Mouse (Mus musculus) heart, embryonic 14.5 days (tissue): ENCODE results near the gene Dpysl5. TPM values are rescaled to one million over a fixed set of nuclear protein-coding genes. Genes with fewer than 3 reads are reported as not detected.

ENCODE experiments used
- ATAC-seq: fragments of 200-750 bp; cut with Nextera tagmentation; 2 replicates; pipeline ENCODE4 v1.8.0; 2017; ENCODE audit warnings: low read depth, moderate TSS enrichment; ENCODE audit not compliant: insufficient number of reproducible peaks, insufficient read depth, low FRiP score
- H3K27ac ChIP-seq, 2 experiments: fragments of 200-500 bp in 1 of 2; fragments of 300-500 bp in 1 of 2; sonication (generic) in 1 of 2; replicated peaks in 1 of 2; 2 replicates each; pipeline ENCODE4 v1.5.1; 2012 to 2014; ENCODE audit warnings: low read depth in 2 of 2, low read length in 2 of 2, control low read depth in 1 of 2, mild to moderate bottlenecking in 1 of 2, mixed read lengths in 1 of 2; ENCODE audit not compliant: control insufficient read depth in 1 of 2, insufficient read depth in 1 of 2
- H3K27me3 ChIP-seq: fragments of 300-500 bp; sonication (generic); 2 replicates; pipeline ENCODE4 v1.6.1; 2014; ENCODE audit warnings: mild to moderate bottlenecking, low read length, control low read depth; ENCODE audit not compliant: control insufficient read depth, insufficient read depth
- H3K36me3 ChIP-seq: fragments of 300-500 bp; sonication (generic); 2 replicates; pipeline ENCODE4 v1.6.1; 2014; ENCODE audit warnings: mild to moderate bottlenecking, control low read depth, low read length, mixed read lengths; ENCODE audit not compliant: control insufficient read depth, insufficient read depth
- H3K4me1 ChIP-seq, 2 experiments: fragments of 200-500 bp in 1 of 2; fragments of 300-500 bp in 1 of 2; sonication (generic) in 1 of 2; 2 replicates each; pipeline ENCODE4 v1.6.1; 2012 to 2014; ENCODE audit warnings: low read length in 2 of 2, control low read depth in 1 of 2, mixed read lengths in 1 of 2; ENCODE audit not compliant: control insufficient read depth in 2 of 2, insufficient read depth in 2 of 2
- H3K4me2 ChIP-seq: fragments of 300-500 bp; sonication (generic); 2 replicates; pipeline ENCODE4 v1.6.1; 2014; ENCODE audit warnings: mild to moderate bottlenecking, low read length
- H3K4me3 ChIP-seq, 2 experiments: fragments of 200-500 bp in 1 of 2; fragments of 300-500 bp in 1 of 2; sonication (generic) in 1 of 2; 2 replicates each; pipeline ENCODE4 v1.5.1; 2012 to 2014; ENCODE audit warnings: low read length in 2 of 2, mild to moderate bottlenecking in 2 of 2, control low read depth in 1 of 2, low read depth in 1 of 2, moderate library complexity in 1 of 2; ENCODE audit not compliant: control insufficient read depth in 1 of 2, insufficient read depth in 1 of 2
- H3K9ac ChIP-seq: fragments of 300-500 bp; sonication (generic); 2 replicates; pipeline ENCODE4 v1.6.1; 2014; ENCODE audit warnings: mild to moderate bottlenecking, low read length
- H3K9me3 ChIP-seq: fragments of 300-500 bp; sonication (generic); 2 replicates; pipeline ENCODE4 v1.6.1; 2016; ENCODE audit warnings: low read length, control low read depth; ENCODE audit not compliant: control insufficient read depth
- WGBS: fragments of 180-500 bp; shearing (Covaris S2); extraction: QIAGEN DNeasy Blood & Tissue Kit; methylation state at CpG from one replicate; pipeline ENCODE4 v1.1.7; 2014; 5-methylcytosine and 5-hydroxymethylcytosine counted together
- polyA plus RNA-seq: library from polyadenylated mRNA; unstranded; fragments of >200 nt; fragmentation: Nextera tagmentation; extraction: Ambion mirVana; gene quantifications from 2 replicates; pipeline ENCODE4 v1.2.1, GENCODE M21; 2014

The Dpysl5 gene
- polyA plus RNA-seq, 1 experiment from 2014 or later: 3.3 TPM

DNA sequence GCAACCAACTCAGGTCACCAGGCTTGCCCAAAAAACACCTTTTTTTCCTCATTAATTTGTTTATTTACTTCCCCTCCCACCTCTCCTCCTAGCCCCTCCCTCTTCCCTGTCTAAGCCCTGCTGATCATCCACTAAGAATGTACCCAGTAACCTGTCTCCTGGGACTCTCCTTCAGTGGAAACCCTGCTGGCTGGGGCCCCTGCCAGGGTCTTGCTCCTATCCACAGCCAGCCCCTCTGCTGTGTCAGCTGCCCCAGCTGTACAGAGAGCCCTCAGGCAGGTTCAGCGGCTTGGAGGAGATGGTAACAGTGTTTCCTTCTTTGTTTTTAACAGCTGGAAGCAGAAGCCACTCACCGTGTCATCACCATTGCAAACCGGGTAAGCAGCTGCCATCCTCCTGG, 69.8 kb downstream of the Dpysl5 start:
- Histone ChIP-seq H3K9me3 (no peaks in the 10 kb centered on the region), H3K27ac (no peak overlapping the region)
- no peak for ATAC-seq

GRCm38 (mm10) chr5:30787381-30787780, 76.0 kb downstream of the Dpysl5 start:
- H3K27me3 ChIP-seq: no peaks in the 10 kb centered on the region; the same call in 1 of the 2 replicates
- 81% methylated on average over 5 of the region's 5 CpGs for WGBS
- H3K27ac ChIP-seq: no peak overlapping the region
- no peak overlapping the region for H3K4me3 ChIP-seq
- H3K4me2 ChIP-seq: no peak overlapping the region
- no peak overlapping the region for H3K9ac ChIP-seq
- ATAC-seq: no peak
- no peaks in the 10 kb centered on the region for H3K9me3 ChIP-seq
- no peaks in the 10 kb centered on the region for H3K4me1 ChIP-seq
- H3K36me3 ChIP-seq: no peaks in the 10 kb centered on the region

More for the DNA sequence above, 69.8 kb downstream of the Dpysl5 start:
- Histone ChIP-seq H3K4me3 (no peak overlapping the region), H3K9ac (peak overlapping the region; percentile 38; the same call in 1 of the 2 replicates), H3K36me3 (no peaks in the 10 kb centered on the region), H3K27me3 (no peaks in the 10 kb centered on the region), H3K4me1 (peaks cover 10 to 12% of the 10 kb centered on the region in 2 experiments), H3K4me2 (no peak overlapping the region)
- 77% methylated on average over 3 of the region's 3 CpGs for WGBS

- Histone ChIP-seq H3K36me3 (no peaks in the 10 kb centered on the region), H3K27me3 (no peaks in the 10 kb centered on the region; the same call in 1 of the 2 replicates), H3K4me1 (no peaks in the 10 kb centered on the region; a peak in 1 of 4 replicates), H3K4me3 (no peak overlapping the region), H3K4me2 (no peak overlapping the region), H3K9me3 (no peaks in the 10 kb centered on the region), H3K9ac (no peak overlapping the region), H3K27ac (no peak overlapping the region)
- ATAC-seq: no peak
- WGBS: 59% methylated on average over 3 of the region's 3 CpGs
Measured at GRCm38 (mm10) chr5:30790047-30790446, 78.7 kb downstream of the Dpysl5 start.

- H3K27ac ChIP-seq: no peak overlapping the region
- no peaks in the 10 kb centered on the region for H3K9me3 ChIP-seq
- peaks cover 0 to 4% of the 10 kb centered on the region in 2 experiments; a peak in 1 of 4 replicates for H3K4me1 ChIP-seq
- no peak for ATAC-seq
- H3K9ac ChIP-seq: no peak overlapping the region
- peak overlapping the region; percentile 48 for H3K4me2 ChIP-seq
- no peak overlapping the region for H3K4me3 ChIP-seq
- H3K36me3 ChIP-seq: no peaks in the 10 kb centered on the region
- 13% methylated on average over 12 of the region's 12 CpGs for WGBS
- H3K27me3 ChIP-seq: peaks cover 9% of the 10 kb centered on the region; the same call in 1 of the 2 replicates
Measured at GRCm38 (mm10) chr5:30796125-30796524, 84.8 kb downstream of the Dpysl5 start.

GRCm38 (mm10) chr5:30797482-30797881, 86.1 kb downstream of the Dpysl5 start:
- WGBS: 51% methylated on average over 7 of the region's 7 CpGs
- Histone ChIP-seq H3K27me3 (peaks cover 11% of the 10 kb centered on the region; the same call in 1 of the 2 replicates), H3K27ac (no peak overlapping the region), H3K4me3 (no peak overlapping the region), H3K36me3 (no peaks in the 10 kb centered on the region), H3K4me2 (no peak overlapping the region), H3K4me1 (peaks cover 0 to 4% of the 10 kb centered on the region in 2 experiments; a peak in 1 of 4 replicates), H3K9me3 (no peaks in the 10 kb centered on the region), H3K9ac (no peak overlapping the region)
- ATAC-seq: no peak

DNA sequence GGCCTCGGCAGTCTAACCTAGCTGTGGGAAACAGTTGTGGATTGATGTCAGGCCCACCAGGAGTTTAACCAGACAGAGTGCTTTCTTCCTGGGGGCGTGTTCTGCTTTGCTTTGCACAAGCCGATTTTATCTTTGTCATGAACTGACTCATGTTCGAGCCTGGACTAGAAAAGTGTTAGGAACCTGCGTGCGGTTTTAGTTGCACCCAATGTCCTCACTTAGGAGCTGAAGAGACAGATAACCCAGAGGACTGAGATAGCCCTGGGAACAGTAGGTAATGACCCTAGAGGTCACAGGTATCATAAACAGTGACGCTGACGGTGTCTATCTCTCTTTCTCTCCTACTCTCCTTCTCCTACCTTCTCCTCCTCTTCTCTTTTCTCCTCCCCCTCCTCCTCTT, 86.6 kb downstream of the Dpysl5 start:
- no peak overlapping the region for H3K4me3 ChIP-seq
- H3K36me3 ChIP-seq: no peaks in the 10 kb centered on the region
- 48% methylated on average over 8 of the region's 8 CpGs for WGBS
- no peak overlapping the region for H3K9ac ChIP-seq
- H3K9me3 ChIP-seq: no peaks in the 10 kb centered on the region
- H3K4me1 ChIP-seq: peaks cover 0 to 4% of the 10 kb centered on the region in 2 experiments; a peak in 1 of 4 replicates
- H3K27ac ChIP-seq: no peak overlapping the region
- no peak for ATAC-seq
- H3K27me3 ChIP-seq: peaks cover 12% of the 10 kb centered on the region; the same call in 1 of the 2 replicates
- H3K4me2 ChIP-seq: no peak overlapping the region

- H3K27me3 ChIP-seq: peaks cover 12% of the 10 kb centered on the region; the same call in 1 of the 2 replicates
- H3K36me3 ChIP-seq: no peaks in the 10 kb centered on the region
- no peak overlapping the region for H3K4me3 ChIP-seq
- H3K9me3 ChIP-seq: no peaks in the 10 kb centered on the region
- no peak for ATAC-seq
- WGBS: 69% methylated on average over 6 of the region's 6 CpGs
- H3K9ac ChIP-seq: no peak overlapping the region
- no peak overlapping the region for H3K4me2 ChIP-seq
- H3K27ac ChIP-seq: no peak overlapping the region
- peaks cover 0 to 4% of the 10 kb centered on the region in 2 experiments; a peak in 1 of 4 replicates for H3K4me1 ChIP-seq
Measured at GRCm38 (mm10) chr5:30798965-30799364, 87.6 kb downstream of the Dpysl5 start.
